Mouse (Mus musculus): ENCODE measurements around the gene Bri3bp. TPM values are rescaled to one million over a fixed set of nuclear protein-coding genes. Genes with fewer than 3 reads are reported as not detected.
"Not testable (repeated sequence)": the region's sequence is repeated elsewhere in the genome, so short reads cannot be mapped to it uniquely, and the experiment has no call there.

The Bri3bp gene
- total RNA-seq, 2 experiments from 2014 or later = 45.4 to 54.6 TPM

DNA sequence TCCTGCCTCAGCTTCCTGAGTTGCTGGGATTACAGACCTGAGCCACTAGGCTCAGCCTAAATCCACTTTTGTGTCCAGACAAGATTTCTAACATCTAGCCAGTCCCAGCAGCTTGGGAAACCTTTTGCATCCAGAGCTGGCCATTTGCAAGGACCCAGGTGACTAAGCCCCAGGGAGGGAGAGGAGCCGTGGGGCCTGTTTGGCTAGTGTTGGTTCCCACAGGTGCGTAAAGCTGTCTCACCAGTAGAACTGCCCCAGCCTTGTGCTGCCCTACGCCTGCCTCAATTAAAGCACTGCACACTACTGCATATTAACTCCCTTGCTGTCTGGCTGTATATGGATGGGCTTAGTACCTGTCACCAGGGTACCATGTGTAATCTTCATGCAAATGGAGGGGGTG is 38.0 kb downstream of the Bri3bp start:
- DNase-seq = no peak
- intact Hi-C loops (cut with DNase I) = no loop called here

DNA sequence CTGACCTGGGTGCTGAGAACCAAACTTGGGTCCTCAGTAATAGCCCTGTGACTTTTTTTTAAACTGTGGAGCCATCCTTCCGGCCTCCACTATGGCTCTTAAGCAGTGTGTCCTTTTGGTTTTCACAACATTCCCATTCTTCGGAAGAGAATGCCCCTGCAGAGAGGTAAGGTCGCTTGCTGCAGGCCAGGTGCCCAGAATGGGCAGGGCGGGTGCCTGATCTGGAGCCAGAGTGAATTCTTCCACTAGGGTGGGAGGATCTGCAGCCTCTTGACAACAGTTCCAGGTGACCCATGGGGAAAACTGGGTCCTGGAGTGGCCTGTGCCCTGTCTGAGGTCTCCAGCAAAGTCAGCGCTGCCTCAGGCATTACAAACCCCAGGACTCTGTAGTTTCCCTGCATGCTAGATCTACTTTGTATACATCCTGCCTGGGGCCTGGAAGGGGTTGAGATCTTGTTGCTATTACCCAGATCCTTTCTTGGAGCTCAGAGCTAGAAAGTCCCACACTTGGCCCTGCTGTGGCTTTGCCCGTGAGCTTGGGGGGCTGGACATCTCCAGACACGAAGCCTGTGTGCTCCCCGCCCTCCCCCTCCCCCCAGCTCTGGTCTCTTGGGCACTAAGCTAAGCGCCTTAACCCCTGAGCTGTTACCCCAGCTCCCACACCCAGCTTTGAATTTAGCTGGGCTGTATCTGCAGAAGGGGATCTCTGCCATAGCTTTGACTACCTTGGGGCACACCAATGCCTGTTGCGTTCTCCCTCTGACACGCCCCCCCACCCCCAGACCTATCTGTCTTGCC is 39.3 kb downstream of the Bri3bp start:
- DNase-seq = no peak
- intact Hi-C loops (cut with DNase I) = no loop called here

DNA sequence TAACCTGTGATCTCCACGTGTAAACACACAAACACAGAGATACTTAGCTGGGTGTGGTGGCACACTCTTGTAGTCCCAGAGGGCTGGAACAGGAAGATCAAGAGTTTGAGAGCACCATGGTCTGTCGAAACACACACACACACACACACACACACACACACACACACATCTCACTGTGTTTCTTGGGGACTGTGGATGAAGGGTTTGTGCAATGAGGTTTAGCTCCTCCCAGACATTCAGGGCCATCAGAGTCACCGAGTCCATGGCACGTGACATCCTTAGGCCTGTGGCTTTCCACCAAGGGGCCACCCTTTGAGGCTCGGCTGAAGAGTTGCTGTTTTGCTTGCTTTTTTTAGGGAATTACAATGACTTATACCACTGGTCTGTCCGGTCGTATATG is 41.1 kb downstream of the Bri3bp start:
- intact Hi-C loops (cut with DNase I) = no loop called here

DNA sequence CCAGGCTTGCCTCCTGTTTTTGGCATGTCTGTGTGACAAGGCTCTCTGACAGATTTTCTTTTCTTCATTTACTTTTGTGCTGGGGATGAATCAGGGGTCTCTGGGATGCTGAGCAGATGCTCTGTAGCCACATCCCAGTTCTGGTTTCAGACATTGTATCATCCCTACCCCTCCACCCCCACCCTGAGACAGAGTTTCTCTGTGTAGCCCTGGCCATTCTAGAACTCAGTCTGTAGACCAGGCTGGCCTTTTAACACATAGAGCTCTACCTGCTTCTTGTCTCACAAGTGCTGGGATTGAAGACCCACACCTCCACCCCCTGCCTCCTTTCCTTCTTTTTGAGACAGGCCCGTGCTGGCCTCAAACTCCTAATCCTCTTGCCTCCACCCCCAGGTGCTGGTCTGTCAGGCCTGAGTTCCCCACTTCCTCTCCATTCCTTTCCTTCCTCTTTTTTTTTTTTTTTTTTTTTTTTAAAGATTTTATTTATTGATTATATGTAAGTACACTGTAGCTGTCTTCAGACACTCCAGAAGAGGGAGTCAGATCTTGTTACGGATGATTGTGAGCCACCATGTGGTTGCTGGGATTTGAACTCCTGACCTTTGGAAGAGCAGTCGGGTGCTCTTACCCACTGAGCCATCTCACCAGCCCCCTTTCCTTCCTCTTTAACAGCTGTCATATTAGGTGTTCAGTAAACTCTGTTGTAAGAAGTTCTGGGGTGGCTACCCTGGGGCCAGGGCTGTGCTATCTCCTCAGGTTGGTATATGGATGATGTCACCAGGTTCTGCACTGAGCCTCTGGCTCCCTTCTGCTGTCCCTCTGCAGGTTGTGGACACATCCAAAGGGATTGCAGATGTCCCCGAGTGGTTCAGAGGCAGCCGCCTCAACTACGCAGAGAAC is 42.6 kb downstream of the Bri3bp start:
- no peak for DNase-seq
- intact Hi-C loops (cut with DNase I) = no loop called here

More for the DNA sequence above, 41.1 kb downstream of the Bri3bp start:
- no peak for DNase-seq

DNA sequence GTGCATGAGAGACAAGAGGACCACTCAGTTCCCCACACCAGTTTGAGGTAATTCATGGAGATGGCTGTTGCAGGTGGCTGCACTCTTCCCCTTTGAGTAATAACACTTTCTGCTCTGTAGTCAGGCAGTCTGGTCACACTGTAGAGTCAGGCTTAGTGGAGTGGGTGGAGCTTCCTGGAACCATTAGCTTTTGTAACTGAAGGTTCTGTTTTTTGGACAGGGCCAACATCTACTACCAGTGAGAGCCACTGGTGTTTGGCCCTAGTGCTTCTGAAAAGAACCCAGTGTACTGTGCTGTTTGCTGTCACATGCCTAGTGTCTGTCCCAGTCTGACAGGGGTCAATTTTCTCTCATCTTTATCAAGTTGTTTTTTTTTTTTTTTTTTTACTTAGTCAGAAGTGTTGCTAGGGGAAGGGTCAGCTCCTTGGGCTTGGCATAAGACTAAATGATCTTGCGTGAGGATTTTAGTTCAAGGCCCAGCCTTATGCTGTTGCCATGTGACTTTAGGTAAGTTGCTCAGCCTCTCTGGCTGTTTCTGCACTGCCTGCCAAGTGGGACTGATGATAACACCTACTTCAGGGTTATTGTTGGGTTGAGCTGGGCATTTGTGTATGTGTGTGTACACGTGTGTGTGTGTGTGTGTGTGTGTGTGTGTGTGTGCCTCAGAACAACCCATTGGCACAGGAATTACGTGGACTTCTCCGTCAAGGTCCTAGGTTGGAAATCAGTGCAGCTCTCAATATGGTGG is 43.8 kb downstream of the Bri3bp start:
- intact Hi-C loops (cut with DNase I) = no loop called here
- no peak for DNase-seq

DNA sequence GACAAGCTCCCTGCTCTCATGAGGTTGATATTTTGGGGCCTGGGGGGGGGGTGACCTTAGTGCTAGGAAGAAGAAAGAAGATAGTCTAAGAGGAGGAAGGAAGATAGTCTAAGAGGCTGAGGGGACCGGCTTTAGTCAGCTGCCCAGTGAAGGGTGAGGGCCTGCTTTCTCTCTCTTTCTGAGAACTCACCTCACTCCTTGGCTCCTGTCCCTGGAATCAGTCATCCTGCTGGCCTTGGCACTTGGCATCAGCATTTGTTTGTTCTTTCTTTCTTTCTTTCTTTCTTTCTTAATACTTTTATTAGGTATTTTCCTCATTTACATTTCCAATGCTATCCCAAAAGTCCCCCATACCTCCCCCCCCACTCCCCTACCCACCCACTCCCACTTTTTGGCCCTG is 44.7 kb downstream of the Bri3bp start:
- intact Hi-C loops (cut with DNase I) = no loop called here
- DNase-seq = no peak

DNA sequence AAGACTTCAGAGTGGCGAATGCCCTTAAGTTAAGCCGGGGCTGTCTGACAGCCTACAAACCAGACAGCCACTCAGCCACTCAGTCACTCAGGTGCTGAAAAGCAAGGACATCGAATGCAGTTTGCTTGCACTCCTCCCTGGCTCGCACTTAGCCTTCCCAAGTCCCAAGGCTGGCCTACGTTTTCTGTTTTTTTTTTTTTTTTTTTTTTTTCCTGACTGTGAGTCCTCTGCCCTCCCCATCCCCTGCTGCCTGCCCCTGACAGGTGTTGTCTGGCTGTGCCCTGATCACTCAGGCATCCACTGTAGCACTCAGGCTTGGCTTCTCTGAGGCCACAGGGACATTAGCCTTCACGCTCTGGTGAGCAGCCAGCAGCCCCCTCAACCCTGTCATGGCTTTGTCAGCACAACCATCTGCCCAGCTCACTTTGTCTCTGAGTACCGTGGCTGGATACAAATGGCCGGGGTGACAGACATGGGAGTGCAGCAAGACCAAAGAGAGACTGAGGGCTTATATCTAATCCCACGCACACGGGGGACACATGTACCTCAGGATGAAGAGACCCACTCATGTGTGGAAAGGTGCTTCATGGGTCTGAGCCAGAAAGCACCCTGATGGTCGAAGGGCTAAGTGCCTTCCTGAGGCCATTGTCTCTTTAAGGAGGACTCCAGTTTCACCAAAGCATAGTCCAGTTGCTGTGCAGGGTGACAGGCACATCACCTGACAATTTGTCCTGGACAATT is 46.2 kb downstream of the Bri3bp start:
- intact Hi-C loops (cut with DNase I) = no loop called here
- DNase-seq = no peak

DNA sequence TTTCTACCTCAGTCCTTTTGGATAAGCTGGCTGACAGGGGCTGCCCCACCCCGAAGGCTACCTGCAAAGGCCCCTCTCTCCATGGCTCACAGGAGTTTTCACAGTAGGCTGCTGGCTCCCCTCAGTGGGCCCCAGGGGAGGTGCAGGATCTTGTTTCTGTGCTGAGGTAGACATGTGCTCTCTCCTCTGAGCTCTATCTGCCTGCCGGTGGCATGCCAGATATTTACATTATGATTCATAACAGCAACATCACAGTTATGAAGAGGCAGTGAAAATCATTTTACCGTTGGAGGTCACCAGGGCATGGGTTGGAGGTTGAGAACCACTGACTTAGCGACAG is 46.7 kb downstream of the Bri3bp start:
- intact Hi-C loops (cut with DNase I) = no loop called here
- no peak for DNase-seq

DNA sequence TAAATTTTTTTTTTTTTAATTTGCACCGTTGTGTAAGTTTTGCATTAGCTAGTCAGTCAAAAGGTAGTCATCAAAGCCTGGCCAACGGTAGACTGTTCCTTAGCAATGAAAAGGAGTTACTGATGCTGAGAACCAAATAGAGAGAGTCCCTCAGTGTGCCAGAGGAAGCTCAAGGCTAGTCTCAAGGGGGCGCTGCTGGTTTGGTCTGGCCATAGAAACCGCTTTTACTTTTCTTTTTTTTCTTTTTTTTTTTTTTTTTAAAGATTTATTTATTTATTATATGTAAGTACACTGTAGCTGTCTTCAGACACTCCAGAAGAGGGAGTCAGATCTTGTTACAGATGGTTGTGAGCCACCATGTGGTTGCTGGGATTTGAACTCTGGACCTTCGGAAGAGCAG is 47.6 kb downstream of the Bri3bp start:
- DNase-seq; intact Hi-C loops (cut with DNase I): not testable (repeated sequence)

DNA sequence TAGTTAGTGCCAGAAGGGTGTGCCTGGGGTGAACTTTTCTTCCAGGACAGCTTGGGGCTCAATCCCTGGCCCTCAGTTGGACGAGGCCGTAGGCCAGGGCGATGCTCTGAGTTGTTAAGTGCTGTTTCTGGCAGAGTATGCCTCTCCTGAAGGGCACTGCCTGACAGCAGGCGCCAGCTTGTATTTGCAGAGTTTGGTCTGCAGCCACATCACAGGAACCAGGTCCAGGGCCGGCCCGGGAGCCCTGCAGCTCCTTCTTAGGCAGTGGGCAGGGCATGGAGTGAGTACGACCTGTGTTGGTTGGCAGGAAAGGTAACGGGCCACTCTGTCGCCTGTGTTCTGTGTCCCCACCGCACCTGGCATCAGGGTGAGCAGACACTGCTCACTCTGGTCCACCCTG is 49.7 kb downstream of the Bri3bp start:
- DNase-seq = peak; percentile 33 to 45
- intact Hi-C loops (cut with DNase I) = no loop called here

DNA sequence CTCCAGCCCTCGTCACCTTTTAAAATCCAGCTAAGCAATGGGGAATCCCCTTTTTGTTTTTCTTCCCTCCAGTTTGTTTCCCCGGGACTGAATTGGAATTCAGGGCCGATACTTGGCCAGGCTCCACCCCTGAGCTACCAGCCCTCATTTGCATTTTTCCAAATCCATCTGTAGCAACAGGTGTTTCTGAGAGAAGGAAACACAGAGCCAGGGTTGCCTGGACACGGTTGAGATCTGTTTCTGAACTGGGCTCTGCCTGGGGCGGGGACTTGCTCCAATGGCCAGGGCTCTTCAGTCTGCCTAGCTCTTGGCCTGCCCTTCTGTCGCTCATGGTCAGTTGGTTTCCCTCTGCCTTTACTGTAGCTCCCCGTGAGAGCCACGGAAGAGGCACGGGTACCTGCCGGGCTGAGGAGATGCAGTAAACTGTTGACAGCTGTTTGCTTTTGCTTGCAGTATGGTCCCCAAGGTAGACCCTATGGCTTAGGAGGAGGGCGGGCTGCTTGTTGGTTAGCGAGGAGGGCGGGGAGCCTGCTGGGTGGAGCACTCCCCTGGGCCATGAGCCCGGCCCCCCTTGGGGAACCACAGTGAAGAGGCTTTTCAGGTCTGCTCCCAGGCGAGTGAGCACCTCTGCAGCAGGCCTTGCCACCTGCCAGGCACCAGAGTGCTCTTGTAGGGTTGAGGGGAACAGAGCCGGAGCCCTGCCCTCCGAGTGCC is 51.2 kb downstream of the Bri3bp start:
- no peak for DNase-seq

DNA sequence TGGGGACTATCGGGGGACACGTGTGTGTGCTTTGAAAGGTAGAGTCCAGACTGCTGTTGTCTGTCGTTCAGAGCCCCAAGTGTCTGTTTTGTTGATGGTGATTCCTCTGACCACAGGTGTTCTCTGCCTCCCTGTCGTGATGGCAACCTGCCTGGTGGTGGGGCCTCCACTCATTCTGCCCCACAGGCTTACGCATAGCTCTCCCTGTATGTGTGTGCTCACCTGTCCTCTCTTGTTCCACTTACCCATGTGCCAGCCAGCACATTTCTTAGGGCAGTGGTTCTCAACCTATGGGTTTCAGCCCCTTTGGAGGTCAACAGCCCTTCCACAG is 51.7 kb downstream of the Bri3bp start:
- intact Hi-C loops (cut with DNase I) = no loop called here
- no peak for DNase-seq

More for the DNA sequence above, 51.2 kb downstream of the Bri3bp start:
- intact Hi-C loops (cut with DNase I) = no loop called here

DNA sequence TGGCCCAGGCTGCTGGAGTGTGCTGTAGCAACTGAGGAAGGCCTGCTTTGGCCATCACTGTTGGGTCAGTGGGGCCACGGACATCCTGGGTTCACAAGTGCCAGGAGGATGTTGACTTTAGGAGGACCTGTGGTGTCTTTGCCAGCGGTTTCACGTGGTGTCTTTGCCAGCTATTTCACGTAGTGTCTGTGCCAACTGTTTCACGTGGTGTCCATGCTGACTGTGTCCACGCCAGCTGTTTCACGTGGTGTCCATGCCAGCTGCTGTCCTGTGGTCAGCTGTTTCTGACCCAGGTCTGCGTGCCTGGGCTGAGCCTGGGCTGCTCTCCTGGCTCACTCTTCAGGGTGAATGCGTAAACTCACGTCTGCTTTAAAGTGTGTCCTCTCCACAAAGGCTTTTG is 54.3 kb downstream of the Bri3bp start:
- intact Hi-C loops (cut with DNase I) = no loop called here
- peak in 1 of 2 experiments; percentile 13 for DNase-seq

DNA sequence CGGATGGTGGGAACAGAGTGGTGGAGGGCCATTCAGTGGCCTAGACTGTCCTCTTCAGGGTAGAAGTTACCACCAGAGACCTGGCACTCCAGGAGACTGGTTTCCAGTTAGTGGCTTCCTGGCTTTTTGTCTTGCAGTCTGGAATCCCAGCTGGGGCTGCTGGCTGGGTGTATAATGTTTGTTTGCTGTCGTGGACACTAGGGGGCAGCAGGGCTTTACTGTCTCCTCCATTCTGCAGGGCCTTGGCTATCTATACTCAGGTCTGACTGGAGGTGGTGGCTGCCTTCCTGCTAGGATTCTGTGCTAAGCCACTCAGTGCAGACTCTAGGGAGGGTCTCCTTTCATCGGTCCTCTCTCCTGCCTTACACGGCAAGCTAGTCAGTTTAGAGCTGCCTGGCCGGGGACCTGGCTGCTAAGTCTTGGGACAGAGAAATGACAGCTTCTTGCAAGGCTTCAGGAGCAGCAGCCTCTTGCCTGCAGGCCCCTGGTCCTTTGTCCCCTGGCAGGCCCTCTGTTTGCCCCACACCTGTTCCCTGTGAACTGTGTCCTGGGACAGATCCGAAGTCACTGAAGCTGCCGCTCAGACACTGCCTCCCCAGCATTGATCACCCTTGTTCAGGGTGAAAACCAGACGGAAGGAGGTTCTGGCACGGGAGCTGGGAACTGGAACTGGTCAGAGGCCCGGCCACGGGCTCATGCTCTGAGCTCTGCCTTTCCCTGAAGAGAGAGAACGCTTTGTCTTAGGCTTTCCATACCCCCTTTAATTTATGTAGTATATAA is 56.6 kb downstream of the Bri3bp start:
- intact Hi-C loops (cut with DNase I) = no loop called here
- DNase-seq = peak; percentile 41 to 52

DNA sequence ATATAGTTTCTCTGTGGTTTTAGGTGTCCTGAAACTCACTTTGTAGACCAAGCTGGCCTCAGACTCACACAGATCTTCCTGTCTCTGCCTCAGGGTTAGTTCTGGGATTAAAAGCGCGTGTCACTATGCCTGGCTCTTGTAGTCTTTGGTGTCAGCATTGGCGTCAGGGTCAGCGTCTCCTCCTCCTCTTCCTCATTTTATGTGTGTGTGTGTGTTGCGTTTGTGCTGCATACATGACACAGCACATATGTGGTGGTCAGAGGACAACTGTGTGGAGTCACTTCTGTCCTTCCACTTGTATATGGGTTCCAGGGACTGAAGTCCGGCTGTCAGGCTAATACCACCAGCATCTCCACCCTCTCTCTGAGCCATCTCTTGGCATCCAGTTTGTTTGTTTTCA is 60.1 kb downstream of the Bri3bp start:
- intact Hi-C loops (cut with DNase I) = no loop called here
- DNase-seq = no peak

DNA sequence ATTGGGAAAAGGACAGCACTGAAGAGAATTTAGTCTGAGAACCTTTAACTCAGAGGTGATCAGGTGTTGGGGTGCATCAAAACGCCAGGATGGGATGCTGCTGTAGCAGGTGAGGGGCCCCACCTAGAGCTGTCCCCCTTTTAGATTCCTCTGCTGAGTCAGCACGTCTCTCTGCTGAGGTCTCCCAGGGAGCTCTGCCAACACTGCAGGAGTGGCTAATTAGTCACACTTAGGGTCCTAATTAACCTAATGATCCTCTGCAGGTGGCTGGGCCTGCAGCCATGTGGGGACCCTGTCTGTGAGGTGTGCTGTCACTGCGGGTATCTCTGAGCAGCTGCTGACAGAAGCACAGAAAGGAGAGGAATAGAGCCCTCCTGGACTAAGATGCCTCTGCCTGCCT is 60.8 kb downstream of the Bri3bp start:
- DNase-seq = no peak
- intact Hi-C loops (cut with DNase I) = no loop called here

DNA sequence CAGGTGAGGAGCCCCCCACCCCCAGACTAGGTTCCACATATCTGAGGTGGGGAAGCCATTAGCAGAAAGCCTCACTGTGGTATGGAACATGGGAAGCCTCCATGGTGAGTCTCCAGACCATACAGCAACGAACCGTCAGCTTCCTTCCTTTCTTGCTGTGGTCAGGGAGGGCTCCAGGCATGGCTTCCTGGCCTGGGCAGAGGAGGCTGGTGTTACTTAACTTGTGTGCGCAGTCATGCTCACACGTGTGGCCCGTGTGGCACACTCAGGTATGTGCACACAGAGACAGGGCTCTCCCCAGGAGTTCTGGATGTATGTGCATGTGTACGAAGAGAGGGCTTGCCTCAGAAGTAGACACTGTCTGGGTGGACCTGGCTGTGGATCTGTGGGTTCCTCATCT is 62.3 kb downstream of the Bri3bp start:
- intact Hi-C loops (cut with DNase I) = no loop called here
- no peak for DNase-seq

DNA sequence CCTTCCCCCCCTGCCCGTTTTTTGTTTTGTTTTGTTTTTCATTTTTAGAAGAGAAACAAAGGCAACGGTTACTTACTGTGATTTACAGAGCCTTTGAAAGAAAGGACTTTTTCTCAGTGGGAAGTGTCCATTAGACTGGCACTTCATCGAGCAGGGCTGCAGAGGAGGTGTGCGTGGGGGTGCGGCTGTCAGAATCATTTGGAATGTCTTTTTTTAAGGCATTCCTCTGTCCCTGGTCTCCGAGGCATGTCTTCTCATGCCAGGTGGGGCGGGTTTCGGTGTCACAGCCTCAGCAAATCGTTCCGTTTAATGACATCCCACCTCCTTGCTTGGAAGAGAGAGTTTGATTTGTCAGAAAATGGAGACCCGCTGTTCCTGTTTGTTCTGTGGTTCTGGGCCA is 63.3 kb downstream of the Bri3bp start:
- intact Hi-C loops (cut with DNase I) = loop anchor here (5.0 kb wide), 1 partner anchor 122 kb away; no protein-coding TSS in a partner anchor
- no peak for DNase-seq

DNA sequence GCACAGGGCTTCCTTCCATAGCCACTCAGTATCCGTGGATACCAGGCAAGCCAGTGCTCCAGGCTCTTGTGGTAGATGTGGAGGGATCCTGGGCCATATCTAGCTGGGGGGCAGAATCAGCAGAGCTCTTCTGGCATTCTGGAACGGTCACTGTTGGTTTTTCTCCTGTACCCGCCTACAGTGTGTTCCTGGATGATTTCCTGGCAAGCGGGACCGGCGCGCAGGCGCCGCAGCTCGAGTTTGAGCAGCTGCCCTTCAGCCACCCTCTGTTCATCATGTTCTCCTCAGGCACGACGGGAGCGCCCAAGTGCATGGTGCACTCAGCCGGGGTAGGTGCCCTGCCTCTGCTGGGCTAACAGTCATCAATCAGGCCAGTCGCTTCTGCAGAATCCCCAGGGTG is 64.6 kb downstream of the Bri3bp start:
- no peak for DNase-seq
- intact Hi-C loops (cut with DNase I) = loop anchor here (5.0 kb wide), 1 partner anchor 124 kb away; no protein-coding TSS in a partner anchor

Data from heart, postnatal 36 days (tissue).